Mouse (Mus musculus) cerebral cortex, adult 2 months (tissue): Measurements from ENCODE around the gene Spata6.

Source experiments
- WGBS: fragments of 180-500 bp; shearing (Covaris S2); methylation state at CpG from one replicate; pipeline ENCODE4 v1.1.7; 2018; 5-methylcytosine and 5-hydroxymethylcytosine counted together

Gene Spata6

DNA sequence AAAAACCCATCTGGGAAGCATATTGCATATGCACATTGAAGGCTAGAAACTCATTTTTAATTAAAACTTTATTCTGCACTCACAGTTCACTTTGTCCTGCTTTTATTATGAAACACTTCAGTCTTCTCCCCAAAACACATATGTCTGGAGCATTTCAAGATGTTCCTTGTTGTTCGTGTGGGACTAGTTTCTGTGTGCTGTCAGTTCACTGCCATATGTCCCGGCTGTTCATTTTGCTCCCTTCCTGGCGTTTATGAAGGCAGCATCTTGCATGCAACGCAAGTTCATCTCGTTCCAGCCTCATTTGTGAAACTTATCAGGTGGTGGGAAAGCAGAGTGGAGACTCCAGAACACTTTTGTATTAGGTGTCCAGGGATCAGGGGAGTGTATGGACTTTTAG is 146.9 kb downstream of the Spata6 start:
- 49% methylated on average over 5 of the region's 5 CpGs for WGBS

DNA sequence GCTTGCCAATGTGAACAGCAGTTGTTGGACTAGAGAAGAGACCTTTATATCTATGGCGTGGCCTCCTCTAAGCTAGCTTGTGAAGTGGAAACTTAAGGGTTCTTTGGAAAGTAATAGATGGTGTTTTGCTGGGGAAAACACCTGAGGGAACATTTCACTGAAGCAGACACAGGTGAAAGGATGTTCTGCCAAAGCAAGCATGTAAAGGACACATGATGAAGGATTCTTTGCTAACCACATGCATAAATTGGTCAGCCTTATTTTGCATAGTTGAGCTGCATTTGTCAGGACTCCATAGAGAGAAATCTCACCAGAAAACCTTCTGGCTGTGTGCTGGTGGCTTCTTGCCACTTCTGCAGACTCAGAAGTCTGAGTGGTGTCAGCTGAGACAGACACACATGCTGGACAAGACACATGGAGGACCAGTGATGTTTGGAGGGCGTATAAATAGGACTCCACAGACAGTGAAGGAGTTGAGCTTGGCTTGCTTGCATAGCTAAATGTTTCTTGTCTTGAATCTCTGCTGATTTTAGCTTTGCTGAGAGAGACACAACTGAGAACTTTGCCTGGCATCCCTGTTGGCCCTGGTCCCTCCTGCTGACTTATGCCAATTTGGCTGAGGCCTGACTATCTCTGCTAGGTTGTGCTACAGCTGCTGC is 148.1 kb downstream of the Spata6 start:
- WGBS = 63% methylated on average over 2 of the region's 2 CpGs
